ENCODE assay signal across 13 mouse cellular contexts in genomic region chr13:79029974-79030373, GRCm38 (mm10).
DNase-seq lines count a peak whose midpoint lies in the region; ATAC-seq and TF ChIP-seq lines count a peak whose summit lies in the region.
"Had no signal": no experiment of that assay in that cellular context is flagged by ENCODE, and none has a peak within 500 bp of the region (broad histone marks: within the 10 kb centered on the region; RNA-seq: fewer than 3 reads in every experiment).

No protein-coding gene starts in this region.

- no peak; the same call in 1 of the 2 replicates for ATAC-seq in lung, postnatal 0 days
- ATAC-seq: CD4-positive, CD25-positive, alpha-beta regulatory T cell, adult 4 months had no signal

- intact Hi-C loops in gastrocnemius, adult 2 months (cut with DNase I) = no loop called here

- TF ChIP-seq EP300 in lung, postnatal 0 days (IDR thresholded peaks at IDR 0.05) = no peak

- no peak overlapping the region for H3K4me3 ChIP-seq in gastrocnemius, adult 2 months
- H3K4me3 ChIP-seq in lung, postnatal 0 days (ENCODE audit: low read depth, low read length) = no peak overlapping the region
- no peak overlapping the region for H3K4me3 ChIP-seq in lung, adult 2 months (replicated peaks; ENCODE audit: extremely low read depth, low read depth, low read length)
- no peak overlapping the region for H3K4me3 ChIP-seq in embryonic facial prominence, embryonic 10.5 days
- H3K4me3 ChIP-seq: hindbrain, embryonic 15.5 days; liver, embryonic 13.5 days had no signal

- peak; percentile 16 for DNase-seq in gastrocnemius, adult 2 months
- DNase-seq in gastrocnemius, postnatal 25 days = no peak
- peak; percentile 31 for DNase-seq in lung, postnatal 0 days (ENCODE audit: low spot score)
- DNase-seq in lung, adult 2 months = no peak
- DNase-seq in embryonic facial prominence, embryonic 10.5 days (ENCODE audit: low spot score) = peak; percentile 66
- peak; percentile 70 for DNase-seq in mesoderm, embryonic 11.5 days (ENCODE audit: low read depth, low spot score)
- DNase-seq in left cerebral cortex, adult 18-20 months (ENCODE audit: low spot score in 2 of 2) = no peak
- DNase-seq in gastrocnemius, adult 18-20 months (ENCODE audit: low spot score) = no peak
- DNase-seq: cerebellum, postnatal 25 days; liver, embryonic 13.5 days; thymus, adult 18-20 months had no signal

- no peak overlapping the region for H3K4me2 ChIP-seq in lung, postnatal 0 days (replicated peaks; ENCODE audit: low read depth, low read length)
- H3K4me2 ChIP-seq: hindbrain, embryonic 15.5 days; liver, embryonic 13.5 days had no signal

- TF ChIP-seq CTCF in gastrocnemius, adult 2 months (IDR thresholded peaks at IDR 0.05) = no peak
- no peak for TF ChIP-seq CTCF in lung, postnatal 0 days (IDR thresholded peaks at IDR 0.05)
- no peak for TF ChIP-seq CTCF in lung, adult 2 months (IDR thresholded peaks at IDR 0.05; ENCODE audit: insufficient read depth, low read length)

- no peaks in the 10 kb centered on the region for H3K9me3 ChIP-seq in lung, postnatal 0 days (ENCODE audit: low read length)
- H3K9me3 ChIP-seq in embryonic facial prominence, embryonic 10.5 days = no peaks in the 10 kb centered on the region
- H3K9me3 ChIP-seq: hindbrain, embryonic 15.5 days; liver, embryonic 13.5 days had no signal

- H3K9ac ChIP-seq in lung, postnatal 0 days (replicated peaks; ENCODE audit: low read depth) = no peak overlapping the region
- H3K9ac ChIP-seq: hindbrain, embryonic 15.5 days; liver, embryonic 13.5 days had no signal

- H3K4me1 ChIP-seq in lung, postnatal 0 days (ENCODE audit: insufficient read depth, low read depth, low read length) = no peaks in the 10 kb centered on the region
- no peaks in the 10 kb centered on the region for H3K4me1 ChIP-seq in lung, adult 2 months (ENCODE audit: control insufficient read depth, insufficient read depth, low read length)
- H3K4me1 ChIP-seq in embryonic facial prominence, embryonic 10.5 days = peaks cover 26% of the 10 kb centered on the region
- H3K4me1 ChIP-seq: hindbrain, embryonic 15.5 days; liver, embryonic 13.5 days had no signal

- no peaks in the 10 kb centered on the region for H3K36me3 ChIP-seq in lung, postnatal 0 days (ENCODE audit: insufficient read depth, low read length)
- H3K36me3 ChIP-seq in embryonic facial prominence, embryonic 10.5 days (replicated peaks) = no peaks in the 10 kb centered on the region
- H3K36me3 ChIP-seq: hindbrain, embryonic 15.5 days; liver, embryonic 13.5 days had no signal

- no peak for TF ChIP-seq POLR2A in lung, adult 2 months (IDR thresholded peaks at IDR 0.05; ENCODE audit: borderline replicate concordance, extremely low read depth, low read depth, low read length)

- no peak overlapping the region for H3K27ac ChIP-seq in gastrocnemius, adult 2 months
- H3K27ac ChIP-seq in lung, postnatal 0 days (ENCODE audit: low read length) = no peak overlapping the region
- H3K27ac ChIP-seq in embryonic facial prominence, embryonic 10.5 days (replicated peaks) = peak overlapping the region; percentile 54
- H3K27ac ChIP-seq: hindbrain, embryonic 15.5 days; liver, embryonic 13.5 days had no signal

- no peaks in the 10 kb centered on the region for H3K27me3 ChIP-seq in lung, postnatal 0 days (replicated peaks; ENCODE audit: insufficient read depth, low read length)
- H3K27me3 ChIP-seq in embryonic facial prominence, embryonic 10.5 days (replicated peaks; ENCODE audit: low read depth, poor library complexity, severe bottlenecking) = no peaks in the 10 kb centered on the region
- H3K27me3 ChIP-seq: hindbrain, embryonic 15.5 days; liver, embryonic 13.5 days had no signal

Comparison
In these comparisons a context has a peak if more than half of its experiments do, and no peak if none do; other contexts are left out.
1. DNase-seq: peak in gastrocnemius, adult 2 months (single experiment), lung, postnatal 0 days (single experiment), embryonic facial prominence, embryonic 10.5 days (single experiment) and mesoderm, embryonic 11.5 days (single experiment); none in gastrocnemius, postnatal 25 days (single experiment), lung, adult 2 months (single experiment), left cerebral cortex, adult 18-20 months (0 of 2) and gastrocnemius, adult 18-20 months (single experiment).